Mouse (Mus musculus) lung, adult 2 months (tissue): ENCODE data around the gene Gm20388.

Source experiments
- CTCF ChIP-seq: fragments of 200-500 bp; IDR thresholded peaks from 2 replicates; pipeline ENCODE4 v1.5.1; 2011; ENCODE audit warnings: mild to moderate bottlenecking, low read length, control low read depth; ENCODE audit not compliant: insufficient read depth
- POLR2A ChIP-seq: fragments of 200-500 bp; IDR thresholded peaks from 2 replicates; pipeline ENCODE4 v1.6.1; 2011; ENCODE audit warnings: low read depth, mild to moderate bottlenecking, control low read depth, low read length, borderline replicate concordance; ENCODE audit errors: extremely low read depth

- no peak for TF ChIP-seq POLR2A
- TF ChIP-seq CTCF: no peak
Measured at GRCm38 (mm10) chr8:120017349-120017748, 106.7 kb downstream of the Gm20388 start.
